Mouse (Mus musculus) left cerebral cortex, postnatal 10 days (tissue): ENCODE results near the gene Hoxc5. TPM values are rescaled to one million over a fixed set of nuclear protein-coding genes. Genes with fewer than 3 reads are reported as not detected.

ENCODE experiments used
- DNase-seq, 2 experiments: peaks; one replicate each; pipeline ENCODE4 v3.0.0; 2021 to 2022; ENCODE audit warnings: low spot score in 2 of 2, mixed read lengths in 1 of 2; ENCODE audit errors: extremely low spot score in 1 of 2
- intact Hi-C: fragments of 180-260 bp; cut with DNase I; formaldehyde crosslinking; loops from one replicate; pipeline ENCODE4 v1.15.1; 2025
- microRNA-seq: library from miRNA; unstranded; fragments of <30 nt; microRNA quantifications from one replicate; pipeline ENCODE4 v1.2.0, GENCODE M21; 2022
- total RNA-seq, 2 experiments: library from RNA; stranded (reverse); gene quantifications; 2 replicates each; pipeline ENCODE4 v1.2.3; 2021

Hoxc5 gene
- total RNA-seq, 2 experiments from 2014 or later, result not detected

GRCm38 (mm10) chr15:103051670-103052069, 84.4 kb downstream of the Hoxc5 start:
- intact Hi-C loops, result no loop called here
- DNase-seq, result no peak

DNA sequence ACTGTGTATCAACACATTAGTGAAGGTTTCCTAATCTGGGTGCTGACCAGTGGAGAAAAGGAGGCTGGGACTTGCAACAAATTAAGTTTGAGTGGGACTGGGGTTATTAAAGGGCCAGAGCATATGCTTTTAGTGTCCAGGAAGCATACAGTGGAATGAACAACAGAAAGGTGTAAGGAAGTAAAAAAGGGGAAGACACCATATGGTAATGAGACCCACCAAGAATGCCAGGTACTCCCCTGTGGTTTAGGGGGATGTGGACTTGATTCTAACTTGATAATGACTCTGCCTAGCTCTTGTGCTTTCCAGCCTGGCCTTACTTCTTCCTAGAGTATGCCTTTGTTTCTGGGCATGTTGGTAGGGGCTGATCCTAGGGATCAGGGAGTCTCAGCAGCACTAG, 86.0 kb downstream of the Hoxc5 start:
- no peak for DNase-seq

DNA sequence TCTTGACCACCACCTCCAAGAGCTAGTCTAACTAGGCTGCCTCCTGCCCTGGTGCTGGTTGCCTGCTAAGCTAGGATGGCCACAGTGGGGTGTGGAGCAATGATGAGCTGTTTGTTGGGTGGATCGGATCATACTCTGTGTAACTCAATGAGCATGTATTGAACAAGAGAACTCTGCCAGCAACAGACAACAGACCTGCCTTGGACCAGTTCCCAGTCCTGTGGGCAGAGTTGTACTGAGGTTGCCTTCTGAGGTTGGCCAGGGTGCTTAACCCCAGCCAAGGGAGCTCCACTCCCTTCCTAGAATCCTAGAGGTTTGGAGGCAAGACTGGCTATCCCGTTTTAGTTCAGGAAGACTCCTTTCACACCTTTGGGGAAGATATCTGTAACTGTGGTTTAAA, 89.2 kb downstream of the Hoxc5 start:
- intact Hi-C loops, result no loop called here
- DNase-seq, result no peak

More for the DNA sequence above, 86.0 kb downstream of the Hoxc5 start:
- intact Hi-C loops, result no loop called here

DNA sequence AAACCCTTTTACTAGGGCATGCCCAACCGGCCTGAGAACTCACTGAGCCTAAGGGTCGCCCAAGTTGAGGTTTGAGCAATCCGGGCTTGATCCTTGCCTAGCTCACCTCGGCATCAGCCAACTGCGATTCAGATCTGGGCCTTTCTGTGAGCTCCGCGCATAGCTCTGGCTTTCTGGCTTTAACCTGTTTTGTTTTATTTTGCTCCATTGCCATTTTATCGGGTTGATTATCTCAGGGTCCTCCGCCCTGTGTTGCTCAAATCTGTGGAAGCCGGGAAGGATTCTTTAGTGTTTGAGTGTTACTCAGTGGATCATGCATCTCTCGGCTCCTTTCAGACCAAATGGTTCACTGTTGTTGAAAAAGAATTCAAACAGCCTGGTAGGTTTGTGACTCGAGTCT, 91.5 kb downstream of the Hoxc5 start:
- intact Hi-C loops, result no loop called here
- DNase-seq, result no peak

DNA sequence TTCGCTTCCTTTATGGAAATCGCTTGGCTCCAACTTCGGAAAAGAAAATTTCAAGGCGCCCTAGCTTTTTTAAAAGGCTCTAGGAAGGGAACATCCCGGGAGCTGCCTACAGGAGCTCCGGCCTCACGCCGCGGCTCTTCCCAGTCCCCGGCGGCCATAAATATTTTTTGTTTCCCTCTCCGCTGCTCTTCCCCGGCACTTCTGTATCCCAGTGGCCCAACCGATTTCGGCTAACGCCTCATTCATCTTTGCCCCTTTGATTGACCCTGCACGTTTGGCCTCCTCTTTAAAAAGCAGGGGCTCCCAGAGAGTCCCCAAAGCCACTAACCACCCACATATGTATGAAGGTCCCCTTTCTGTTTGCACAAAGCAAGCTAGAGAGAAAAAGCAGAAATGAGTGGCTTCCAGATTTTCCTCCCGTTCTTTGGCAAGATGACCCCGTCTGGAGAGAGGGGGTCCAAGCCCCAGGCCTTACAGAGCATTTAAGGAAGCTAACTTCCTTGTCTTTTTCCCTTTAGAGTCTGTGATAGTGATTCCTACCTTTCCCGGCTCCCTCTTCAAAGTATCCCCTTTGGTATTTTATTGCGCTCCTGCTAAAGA, 92.2 kb downstream of the Hoxc5 start:
- DNase-seq, result no peak
- intact Hi-C loops, result no loop called here

DNA sequence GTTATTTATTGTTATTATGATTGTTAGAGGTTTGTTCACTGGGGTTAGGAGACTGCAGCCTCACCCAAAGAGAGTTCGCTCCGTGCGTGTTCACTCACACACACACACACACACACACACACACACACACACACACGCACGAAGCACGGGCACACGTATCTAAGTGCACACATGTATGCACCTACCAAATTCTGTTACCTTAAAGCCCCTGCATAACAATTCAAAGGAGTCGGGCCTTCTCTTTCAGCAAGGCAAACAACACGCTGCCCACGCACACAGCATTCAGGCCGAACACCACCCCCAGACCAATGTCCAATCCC, 92.7 kb downstream of the Hoxc5 start:
- intact Hi-C loops, result no loop called here
- no peak for DNase-seq

DNA sequence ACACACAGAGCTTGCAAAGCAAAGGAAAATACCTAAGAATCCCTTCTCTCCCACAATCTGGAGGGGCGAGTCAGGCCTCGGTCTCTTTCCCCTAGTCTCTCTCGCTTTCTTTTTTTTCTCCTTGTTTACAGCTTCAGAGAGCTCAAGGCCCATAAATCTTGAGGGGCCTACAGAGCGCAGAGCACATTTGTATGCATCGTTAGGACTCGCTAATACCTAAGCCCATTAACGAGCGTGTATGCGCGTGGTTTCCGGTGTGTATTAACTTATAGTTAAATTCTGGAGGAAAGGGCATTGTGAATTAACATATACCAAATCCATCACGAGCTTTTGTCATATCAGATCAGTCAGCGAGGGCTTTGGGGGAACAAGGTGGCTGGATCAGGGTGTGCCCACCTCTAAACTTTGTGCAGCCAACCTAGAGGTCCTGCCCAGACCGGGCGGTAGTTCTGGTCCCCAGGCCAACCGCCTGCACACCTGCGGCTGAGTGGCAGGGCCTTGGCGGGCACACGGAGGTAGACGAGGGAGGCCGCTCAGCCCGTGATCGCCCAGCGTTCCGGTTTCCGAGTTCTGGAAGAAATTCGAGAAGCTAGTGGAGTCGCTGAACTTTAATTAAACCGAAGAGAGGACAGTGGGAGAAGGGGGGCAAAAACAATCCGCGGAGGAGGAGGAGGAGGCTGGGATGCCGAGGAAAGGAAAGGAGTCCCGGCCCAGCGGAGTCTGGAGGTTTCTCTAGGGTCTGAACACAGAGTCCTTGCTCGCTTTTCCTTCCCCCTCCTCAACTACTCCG, 93.3 kb downstream of the Hoxc5 start:
- no peak for DNase-seq
- intact Hi-C loops, result no loop called here

GRCm38 (mm10) chr15:103061131-103061825, 94.0 kb downstream of the Hoxc5 start:
- no peak for DNase-seq
- intact Hi-C loops, result no loop called here

DNA sequence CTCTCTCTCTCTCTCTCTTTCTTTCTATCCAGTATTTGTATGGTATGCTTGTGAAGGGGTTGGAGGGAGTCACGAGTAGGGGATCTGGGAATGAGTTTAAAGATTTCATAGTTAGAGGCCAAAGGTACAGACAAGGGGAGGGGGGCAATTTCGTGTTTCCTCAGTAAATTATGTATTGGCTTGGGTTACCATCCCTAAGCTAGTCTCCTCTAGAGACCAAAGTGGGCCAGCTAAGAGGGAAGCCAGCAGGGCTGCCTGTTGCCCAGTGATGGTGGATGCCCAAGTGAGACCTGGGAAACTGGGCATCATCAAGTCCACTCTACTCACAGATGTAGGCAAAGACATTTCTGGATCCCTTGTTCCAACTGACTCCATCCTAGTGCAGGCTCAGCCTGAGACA, 94.7 kb downstream of the Hoxc5 start:
- DNase-seq, result no peak
- intact Hi-C loops, result no loop called here

- no peak for DNase-seq
- intact Hi-C loops, result no loop called here
Observed at GRCm38 (mm10) chr15:103065642-103066041, 98.4 kb downstream of the Hoxc5 start.

Small RNA genes within 50 kb of the gene (microRNA-seq; reads per million reads assigned to microRNA genes)
- not detected for gene Mir196a-2
- gene Mir615, result 0.86 reads per million

Other genes starting within 250 kb of the Hoxc5 start
- gene Calcoco1, start 245.3 kb upstream of the Hoxc5 start, total RNA-seq, result 10 to 100 TPM; 44.3 to 46.7 TPM
- gene Hoxc13, start 46.3 kb upstream of the Hoxc5 start, total RNA-seq, result not detected
- not detected for gene Hoxc12, start 30.7 kb upstream of the Hoxc5 start, total RNA-seq
- not detected for gene Hoxc11, start 13.0 kb upstream of the Hoxc5 start, total RNA-seq
- not detected for gene Hoxc10, start 647 bp upstream of the Hoxc5 start, total RNA-seq
- not detected for gene Hoxc9, start 9.0 kb downstream of the Hoxc5 start, total RNA-seq
- not detected for gene Hoxc8, start 23.2 kb downstream of the Hoxc5 start, total RNA-seq
- not detected for gene Hoxc6, start 30.8 kb downstream of the Hoxc5 start, total RNA-seq
- not detected for gene Hoxc4, start 51.5 kb downstream of the Hoxc5 start, total RNA-seq
- gene Smug1, start 199.6 kb downstream of the Hoxc5 start, total RNA-seq, result 10 to 100 TPM; 17.5 to 18.2 TPM